Mouse (Mus musculus) E14TG2a.4 (cell line): Measurements from ENCODE around the gene Cdh13.

Experiments
- CTCF ChIP-seq: conservative IDR thresholded peaks from 2 replicates; pipeline ENCODE4 v1.5.1; 2014; ENCODE audit warnings: low read length
- NANOG ChIP-seq: IDR thresholded peaks from 2 replicates; pipeline ENCODE4 v1.6.1; 2014; ENCODE audit warnings: borderline replicate concordance, low read length, mixed read lengths
- POU5F1 ChIP-seq: IDR thresholded peaks from 2 replicates; pipeline ENCODE4 v1.6.1; 2014; ENCODE audit warnings: low read length, borderline replicate concordance

- no peak for TF ChIP-seq CTCF
- TF ChIP-seq NANOG = no peak
- TF ChIP-seq POU5F1 = no peak
Observed at GRCm38 (mm10) chr8:119353659-119354023, 1070.1 kb downstream of the Cdh13 start.
